Mouse (Mus musculus): Measurements from ENCODE around the gene Mapk8.

GRCm38 (mm10) chr14:33351984-33352722 is 94.8 kb downstream of the Mapk8 start:
- TF ChIP-seq ZC3H11A (IDR thresholded peaks at IDR 0.05; ENCODE audit: low read depth, low read length) = no peak
- no peak for TF ChIP-seq ZNF384 (IDR thresholded peaks at IDR 0.05; ENCODE audit: low read depth, low read length)
- no peak for TF ChIP-seq GATA1 (IDR thresholded peaks at IDR 0.05; ENCODE audit: low read depth, low read length)
- no peak for TF ChIP-seq CTCF (IDR thresholded peaks at IDR 0.05 in 2 of 3, conservative IDR thresholded peaks at IDR 0.05 in 1 of 3; ENCODE audit: control insufficient read depth in 1 of 3, insufficient read depth in 1 of 3, low read depth in 2 of 3, low read length in 3 of 3, poor library complexity in 1 of 3, severe bottlenecking in 1 of 3)
- no peak for TF ChIP-seq MYC (IDR thresholded peaks at IDR 0.05; ENCODE audit: low read depth, low read length)
- TF ChIP-seq CHD1 (IDR thresholded peaks at IDR 0.05; ENCODE audit: low read depth, low read length) = no peak
- no peak for TF ChIP-seq E2F4 (IDR thresholded peaks at IDR 0.05; ENCODE audit: borderline replicate concordance, low read depth, low read length)
- no peak for TF ChIP-seq TCF12 (IDR thresholded peaks at IDR 0.05; ENCODE audit: low read depth, low read length)
- no peak for TF ChIP-seq POLR2A (IDR thresholded peaks at IDR 0.05; ENCODE audit: control insufficient read depth in 1 of 2, insufficient read depth in 1 of 2, low read depth in 1 of 2, low read length in 2 of 2, poor library complexity in 1 of 2)
- no peak for TF ChIP-seq KAT2A (conservative IDR thresholded peaks at IDR 0.05; ENCODE audit: low read depth, low read length)
